Mouse (Mus musculus) ES-Bruce4 (cell line): ENCODE measurements around the gene Draxin. TPM values are rescaled to one million over a fixed set of nuclear protein-coding genes. Genes with fewer than 3 reads are reported as not detected.

ENCODE experiments used
- H3K27ac ChIP-seq: 2 replicates; pipeline ENCODE4 v1.5.1; 2012; ENCODE audit warnings: low read length, inconsistent platforms; ENCODE audit not compliant: insufficient read depth
- H3K27me3 ChIP-seq: 2 replicates; pipeline ENCODE4 v1.6.1; 2012; ENCODE audit warnings: mild to moderate bottlenecking, low read length, inconsistent platforms; ENCODE audit not compliant: control insufficient read depth, poor library complexity, insufficient read depth, severe bottlenecking
- H3K36me3 ChIP-seq: 2 replicates; pipeline ENCODE4 v1.6.1; 2012; ENCODE audit warnings: inconsistent platforms, mild to moderate bottlenecking, low read length, moderate library complexity; ENCODE audit not compliant: control insufficient read depth, poor library complexity, insufficient read depth, severe bottlenecking
- H3K4me1 ChIP-seq: one replicate; pipeline ENCODE4 v1.8.1; 2011; ENCODE audit warnings: low read length; ENCODE audit not compliant: control insufficient read depth, insufficient read depth
- H3K4me3 ChIP-seq: 2 replicates; pipeline ENCODE4 v1.5.1; 2011; ENCODE audit warnings: low read depth, mild to moderate bottlenecking, low read length
- H3K9ac ChIP-seq: 2 replicates; pipeline ENCODE4 v1.6.1; 2012; ENCODE audit warnings: low read depth, mild to moderate bottlenecking, inconsistent platforms; ENCODE audit not compliant: poor library complexity, severe bottlenecking
- H3K9me3 ChIP-seq: replicated peaks from 2 replicates; pipeline ENCODE4 v1.6.1; 2012; ENCODE audit warnings: mild to moderate bottlenecking, low read length, inconsistent platforms; ENCODE audit not compliant: control insufficient read depth, poor library complexity, insufficient read depth, severe bottlenecking
- CTCF ChIP-seq: IDR thresholded peaks from one replicate; pipeline ENCODE4 v1.8.1; 2011; ENCODE audit warnings: low read depth, low read length
- EP300 ChIP-seq: IDR thresholded peaks from 2 replicates; pipeline ENCODE4 v1.6.1; 2011; ENCODE audit warnings: low read depth, low read length; ENCODE audit not compliant: insufficient read depth
- POLR2A ChIP-seq: IDR thresholded peaks from one replicate; pipeline ENCODE4 v1.8.1; 2011; ENCODE audit warnings: low read length; ENCODE audit not compliant: insufficient read depth
- polyA plus RNA-seq: library from polyadenylated mRNA; stranded (reverse); fragments of >200 nt; gene quantifications from 2 replicates; pipeline ENCODE4 v1.2.4, GENCODE M21; 2011; ENCODE audit warnings: low read depth; ENCODE audit not compliant: missing spikeins, insufficient read depth, insufficient read length

Gene Draxin
- polyA plus RNA-seq, 1 experiment, result 0.22 TPM

- Histone ChIP-seq H3K27me3 (no peaks in the 10 kb centered on the region), H3K4me3 (no peak overlapping the region), H3K4me1 (no peaks in the 10 kb centered on the region), H3K36me3 (no peaks in the 10 kb centered on the region), H3K9ac (no peak overlapping the region), H3K27ac (no peak overlapping the region), H3K9me3 (no peaks in the 10 kb centered on the region)
- TF ChIP-seq CTCF (peak; percentile 83), POLR2A (no peak)
Measured at GRCm38 (mm10) chr4:148170842-148171241, 40.3 kb upstream of the Draxin start.

DNA sequence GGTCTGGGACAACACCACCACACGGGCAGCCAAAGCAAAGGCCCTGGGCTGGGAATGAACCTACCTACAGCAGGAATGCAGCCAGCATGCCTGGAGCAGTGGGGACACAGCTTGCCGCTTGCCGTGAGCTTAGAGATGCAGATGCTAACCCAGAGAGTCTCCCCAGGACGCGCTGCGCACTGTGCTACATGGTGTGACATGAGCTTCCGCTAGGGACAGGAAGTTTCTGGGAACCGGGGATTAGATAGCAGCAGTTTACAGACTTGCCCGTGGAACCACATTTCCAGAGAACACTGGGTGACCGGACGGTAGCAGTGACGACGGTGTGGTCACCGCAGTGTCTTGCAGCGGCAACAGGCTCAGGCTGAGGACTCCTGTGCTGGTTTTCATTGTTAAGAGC, 39.1 kb upstream of the Draxin start:
- Histone ChIP-seq H3K4me3 (peak overlapping the region; percentile 40), H3K9me3 (no peaks in the 10 kb centered on the region), H3K36me3 (no peaks in the 10 kb centered on the region), H3K4me1 (no peaks in the 10 kb centered on the region), H3K9ac (peak overlapping the region; percentile 59), H3K27ac (peak overlapping the region; percentile 27), H3K27me3 (no peaks in the 10 kb centered on the region)
- TF ChIP-seq CTCF, result no peak
- TF ChIP-seq EP300, result peak; percentile 30; the same call in 1 of the 2 replicates

- Histone ChIP-seq H3K4me3 (no peak overlapping the region), H3K9me3 (no peaks in the 10 kb centered on the region), H3K9ac (no peak overlapping the region), H3K4me1 (no peaks in the 10 kb centered on the region), H3K27me3 (no peaks in the 10 kb centered on the region), H3K36me3 (no peaks in the 10 kb centered on the region), H3K27ac (no peak overlapping the region)
- TF ChIP-seq CTCF, result peak; percentile 84
- TF ChIP-seq EP300, result no peak
Measured at GRCm38 (mm10) chr4:148168287-148168686, 37.8 kb upstream of the Draxin start.

- Histone ChIP-seq H3K9ac (no peak overlapping the region), H3K4me3 (no peak overlapping the region), H3K9me3 (no peaks in the 10 kb centered on the region), H3K36me3 (no peaks in the 10 kb centered on the region), H3K27ac (no peak overlapping the region), H3K27me3 (no peaks in the 10 kb centered on the region), H3K4me1 (no peaks in the 10 kb centered on the region)
- TF ChIP-seq POLR2A (no peak), CTCF (peak; percentile 76)
Measured at GRCm38 (mm10) chr4:148166986-148167385, 36.5 kb upstream of the Draxin start.

DNA sequence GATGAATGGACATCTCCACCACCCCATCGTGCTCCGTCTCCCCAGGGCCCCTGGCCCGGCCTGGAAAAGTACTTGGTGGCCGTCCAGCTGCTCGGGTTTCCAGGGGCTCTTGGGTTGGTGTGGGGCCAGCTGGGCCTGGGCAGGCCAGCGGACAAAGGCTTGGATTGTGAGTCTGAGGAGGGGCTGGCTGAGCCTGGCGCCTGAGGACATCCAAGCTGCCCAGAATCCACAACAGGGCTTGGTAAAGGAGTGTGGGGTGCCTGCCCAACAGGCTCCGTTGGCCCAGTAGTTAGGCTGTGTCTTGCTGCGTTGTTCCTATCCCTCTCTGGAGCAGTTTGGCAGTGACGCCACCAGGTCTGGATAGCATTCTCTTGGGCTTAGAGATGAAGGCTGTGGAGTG, 35.9 kb upstream of the Draxin start:
- no peak for TF ChIP-seq EP300
- no peak for TF ChIP-seq CTCF
- no peak for TF ChIP-seq POLR2A
- no peaks in the 10 kb centered on the region for H3K4me1 ChIP-seq
- H3K27ac ChIP-seq, result no peak overlapping the region
- no peaks in the 10 kb centered on the region for H3K27me3 ChIP-seq
- H3K9me3 ChIP-seq, result no peaks in the 10 kb centered on the region
- H3K9ac ChIP-seq, result no peak overlapping the region
- no peaks in the 10 kb centered on the region for H3K36me3 ChIP-seq
- 0 out of 2 replicates have a peak overlapping the region, but pooled peaks have one; percentile 9 for H3K4me3 ChIP-seq

- Histone ChIP-seq H3K4me3 (peak overlapping the region; percentile 12; the same call in 1 of the 2 replicates), H3K27ac (no peak overlapping the region), H3K27me3 (no peaks in the 10 kb centered on the region), H3K9me3 (no peaks in the 10 kb centered on the region), H3K36me3 (no peaks in the 10 kb centered on the region), H3K4me1 (peaks cover 3% of the 10 kb centered on the region), H3K9ac (no peak overlapping the region)
- TF ChIP-seq POLR2A (no peak), CTCF (no peak), EP300 (no peak)
Measured at GRCm38 (mm10) chr4:148165551-148165950, 35.1 kb upstream of the Draxin start.
